Mouse (Mus musculus) liver, embryonic 15.5 days (tissue): ENCODE results near the gene Asic3. TPM values are rescaled to one million over a fixed set of nuclear protein-coding genes. Genes with fewer than 3 reads are reported as not detected.
A peak's percentile ranks its signal among the peaks of the same experiment; 100 is the strongest.

ENCODE experiments used
- ATAC-seq: fragments of 200-750 bp; cut with Nextera tagmentation; 2 replicates; pipeline ENCODE4 v1.8.0; 2017; ENCODE audit warnings: moderate number of reproducible peaks, mild to moderate bottlenecking, moderate library complexity; ENCODE audit not compliant: insufficient read depth
- H3K27ac ChIP-seq: fragments of 300-500 bp; sonication (generic); replicated peaks from 2 replicates; pipeline ENCODE4 v1.5.1; 2015; ENCODE audit warnings: mild to moderate bottlenecking, inconsistent platforms
- H3K27me3 ChIP-seq: fragments of 300-500 bp; sonication (generic); 2 replicates; pipeline ENCODE4 v1.6.1; 2015; ENCODE audit warnings: mild to moderate bottlenecking, inconsistent platforms
- H3K36me3 ChIP-seq: fragments of 300-500 bp; sonication (generic); replicated peaks from 2 replicates; pipeline ENCODE4 v1.6.1; 2015; ENCODE audit warnings: moderate library complexity, mild to moderate bottlenecking, inconsistent platforms
- H3K4me1 ChIP-seq: fragments of 300-500 bp; sonication (generic); replicated peaks from 2 replicates; pipeline ENCODE4 v1.6.1; 2015; ENCODE audit warnings: inconsistent platforms
- H3K4me2 ChIP-seq: fragments of 300-500 bp; sonication (generic); 2 replicates; pipeline ENCODE4 v1.6.1; 2015; ENCODE audit warnings: moderate library complexity, mild to moderate bottlenecking, inconsistent platforms
- H3K4me3 ChIP-seq: fragments of 300-500 bp; sonication (generic); replicated peaks from 2 replicates; pipeline ENCODE4 v1.5.1; 2015; ENCODE audit warnings: mild to moderate bottlenecking, inconsistent platforms
- H3K9ac ChIP-seq: fragments of 300-500 bp; sonication (generic); 2 replicates; pipeline ENCODE4 v1.6.1; 2015; ENCODE audit warnings: moderate library complexity, mild to moderate bottlenecking, inconsistent platforms
- H3K9me3 ChIP-seq: fragments of 300-500 bp; sonication (generic); replicated peaks from 2 replicates; pipeline ENCODE4 v1.6.1; 2016; ENCODE audit warnings: inconsistent platforms
- WGBS: fragments of 180-500 bp; shearing (Covaris S2); methylation state at CpG from one replicate; pipeline ENCODE4 v1.1.7; 2015; ENCODE audit warnings: mixed read lengths; ENCODE audit not compliant: insufficient replicate concordance; 5-methylcytosine and 5-hydroxymethylcytosine counted together
- polyA plus RNA-seq: library from polyadenylated mRNA; unstranded; fragments of >200 nt; fragmentation: Nextera tagmentation; extraction: Ambion mirVana; gene quantifications from 2 replicates; pipeline ENCODE4 v1.2.1, GENCODE M21; 2015

Asic3 gene
- not detected in 2 replicates for polyA plus RNA-seq

DNA sequence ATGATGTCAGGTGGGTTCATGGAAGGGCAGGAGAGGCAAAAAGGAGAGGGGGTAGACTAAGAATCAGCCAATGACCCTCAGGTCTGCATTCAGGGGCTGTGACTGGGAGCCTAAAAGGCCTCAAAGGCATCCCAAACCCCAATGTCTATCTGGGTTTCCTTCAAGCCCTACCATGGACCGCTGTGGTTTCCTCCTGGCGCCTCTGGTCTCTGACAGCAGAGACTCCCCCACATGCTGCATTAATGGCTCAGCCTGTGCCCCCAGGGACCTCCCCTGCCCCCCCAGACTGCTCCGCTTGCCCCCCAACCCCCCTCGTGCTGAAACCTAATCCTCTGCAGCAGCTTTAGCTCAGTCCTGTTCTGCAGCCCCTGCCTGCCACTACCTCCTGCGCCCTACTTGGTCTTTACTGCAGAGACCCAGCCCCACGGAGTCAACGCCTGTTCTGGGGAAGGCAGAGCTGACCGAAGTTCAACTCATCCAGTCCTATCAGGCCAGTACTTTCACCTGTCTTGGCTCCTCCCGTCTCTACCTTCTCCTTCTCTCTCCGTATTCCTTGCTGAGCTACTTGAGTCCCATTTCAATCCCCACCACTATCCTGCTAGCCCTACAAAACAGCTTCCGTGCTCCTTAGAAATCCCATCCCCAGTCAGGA lies at the start of gene Asic3:
Gene Asic3, plus strand, starts transcription at position 351 of the 652 bp plus-strand sequence.
- no peak for ATAC-seq
- WGBS, result 29% methylated on average over 11 of the region's 11 CpGs
- H3K4me2 ChIP-seq, result no peak within 1 kb of the TSS

DNA sequence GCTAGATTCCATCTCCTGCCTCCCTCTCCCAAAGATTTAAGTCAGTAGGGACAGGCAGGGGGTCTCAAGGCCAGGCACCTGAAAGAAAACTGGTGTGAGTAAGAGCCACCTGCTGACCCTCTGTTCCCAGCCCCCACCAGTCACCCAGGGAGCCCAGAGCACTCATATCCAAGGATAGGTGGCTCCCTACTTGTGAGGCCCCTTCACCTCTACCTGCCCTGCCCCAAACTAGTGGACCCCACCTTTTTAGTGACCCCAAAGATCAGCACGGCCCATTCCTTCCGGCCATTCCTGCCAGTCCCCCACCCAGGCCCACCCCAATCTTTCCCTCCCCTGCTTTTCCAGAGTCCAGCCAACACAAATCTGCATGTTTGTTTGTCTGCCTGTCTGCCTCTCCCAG lies 49.7 kb upstream of the Asic3 start:
- H3K4me2 ChIP-seq, result no peak overlapping the region
- no peaks in the 10 kb centered on the region for H3K36me3 ChIP-seq
- no peaks in the 10 kb centered on the region for H3K4me1 ChIP-seq
- no peaks in the 10 kb centered on the region for H3K9me3 ChIP-seq
- WGBS, result 33% methylated on average over 2 of the region's 2 CpGs
- no peak overlapping the region for H3K4me3 ChIP-seq
- no peak for ATAC-seq
- H3K27ac ChIP-seq, result no peak overlapping the region
- no peak overlapping the region for H3K9ac ChIP-seq
- H3K27me3 ChIP-seq, result peaks cover 27% of the 10 kb centered on the region; the same call in 1 of the 2 replicates

More for the DNA sequence above, at the start of gene Asic3:
- Histone ChIP-seq H3K9ac (no peak within 1 kb of the TSS), H3K27me3 (peaks cover 32% of the 10 kb centered on the region), H3K27ac (no peak within 1 kb of the TSS), H3K9me3 (no peaks in the 10 kb centered on the region), H3K36me3 (no peaks in the 10 kb centered on the region), H3K4me1 (no peaks in the 10 kb centered on the region), H3K4me3 (no peak within 1 kb of the TSS)

DNA sequence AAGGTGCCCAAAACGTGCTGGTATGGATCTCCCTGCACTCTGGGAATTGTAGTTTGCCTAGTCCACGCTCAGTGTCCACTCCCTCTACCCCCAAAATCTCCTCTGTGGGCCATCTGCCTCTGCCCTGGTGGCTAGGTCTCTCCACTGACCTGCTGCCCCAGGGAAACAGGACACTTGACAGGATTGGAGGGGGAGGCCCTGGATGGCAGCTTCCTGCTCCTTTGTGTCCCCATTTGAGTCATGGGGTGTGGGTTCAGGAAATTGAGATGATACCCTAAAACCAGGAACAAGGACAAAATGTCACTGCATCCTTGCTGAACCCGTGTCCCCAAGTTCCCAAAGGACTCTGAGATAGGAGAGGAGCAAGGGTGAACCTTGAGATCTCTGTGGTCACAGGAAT lies 49.1 kb upstream of the Asic3 start:
- no peak overlapping the region for H3K27ac ChIP-seq
- no peak overlapping the region for H3K4me2 ChIP-seq
- H3K36me3 ChIP-seq, result no peaks in the 10 kb centered on the region
- no peak overlapping the region for H3K9ac ChIP-seq
- H3K27me3 ChIP-seq, result peaks cover 27% of the 10 kb centered on the region; the same call in 1 of the 2 replicates
- H3K9me3 ChIP-seq, result no peaks in the 10 kb centered on the region
- ATAC-seq, result no peak
- 36% methylated on average over 3 of the region's 3 CpGs for WGBS
- H3K4me1 ChIP-seq, result no peaks in the 10 kb centered on the region
- no peak overlapping the region for H3K4me3 ChIP-seq

DNA sequence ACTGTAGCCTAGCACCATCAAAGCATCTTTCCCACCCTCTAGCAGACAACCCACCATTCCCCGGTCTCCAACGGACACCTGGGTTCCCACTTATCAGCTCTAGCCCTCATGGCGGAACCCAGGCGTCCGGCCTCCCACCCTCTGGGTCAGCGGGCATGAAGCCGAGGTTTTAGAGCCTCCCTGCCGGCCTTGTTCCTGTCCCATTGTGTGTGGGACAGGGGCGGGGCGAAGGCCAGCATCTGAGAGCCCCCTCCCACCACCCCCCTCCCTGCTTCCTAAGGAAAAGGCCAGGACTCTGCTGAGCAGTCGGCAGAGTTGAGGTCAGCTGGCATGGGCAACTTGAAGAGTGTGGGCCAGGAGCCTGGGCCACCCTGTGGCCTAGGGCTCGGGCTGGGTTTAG lies 48.7 kb upstream of the Asic3 start, which contains the start of gene Nos3:
Gene Nos3, plus strand, starts transcription at position 303 of the 400 bp plus-strand sequence.
- H3K9me3 ChIP-seq, result no peaks in the 10 kb centered on the region
- H3K4me3 ChIP-seq, result 0 out of 2 replicates have a peak within 1 kb of the TSS, but pooled peaks have one; percentile 2
- peak within 1 kb of the TSS; percentile 3; the same call in 1 of the 2 replicates for H3K4me2 ChIP-seq
- no peaks in the 10 kb centered on the region for H3K4me1 ChIP-seq
- no peak within 1 kb of the TSS for H3K27ac ChIP-seq
- WGBS, result 37% methylated on average over 12 of the region's 12 CpGs
- ATAC-seq, result no peak
- H3K27me3 ChIP-seq, result peaks cover 27% of the 10 kb centered on the region; the same call in 1 of the 2 replicates
- H3K9ac ChIP-seq, result no peak within 1 kb of the TSS
- H3K36me3 ChIP-seq, result no peaks in the 10 kb centered on the region

DNA sequence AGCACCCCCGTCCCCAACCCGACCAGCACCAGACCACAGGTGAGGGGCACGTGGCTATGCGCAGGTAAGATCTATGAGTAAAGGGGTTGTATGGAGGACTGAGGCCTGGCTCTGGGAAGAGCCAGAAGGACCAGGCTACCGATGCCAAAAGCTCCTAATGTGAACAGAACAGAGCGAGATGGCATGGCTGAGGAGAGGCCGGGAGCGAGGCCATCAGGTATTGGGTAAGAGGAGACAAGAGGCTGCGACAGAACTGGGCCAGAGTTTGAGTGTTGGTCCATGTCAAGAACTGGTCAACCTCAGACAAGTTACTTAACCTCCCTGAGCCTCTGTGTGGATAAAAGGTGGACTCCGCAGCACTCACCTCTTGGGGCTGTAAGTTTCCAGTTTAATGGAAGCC lies 48.2 kb upstream of the Asic3 start:
- no peak for ATAC-seq
- Histone ChIP-seq H3K4me2 (peak overlapping the region; percentile 3; the same call in 1 of the 2 replicates), H3K36me3 (no peaks in the 10 kb centered on the region), H3K27me3 (peaks cover 27% of the 10 kb centered on the region; the same call in 1 of the 2 replicates), H3K9me3 (no peaks in the 10 kb centered on the region), H3K9ac (no peak overlapping the region), H3K27ac (no peak overlapping the region), H3K4me1 (no peaks in the 10 kb centered on the region), H3K4me3 (0 out of 2 replicates have a peak overlapping the region, but pooled peaks have one; percentile 2)
- WGBS, result 49% methylated on average over 10 of the region's 10 CpGs

DNA sequence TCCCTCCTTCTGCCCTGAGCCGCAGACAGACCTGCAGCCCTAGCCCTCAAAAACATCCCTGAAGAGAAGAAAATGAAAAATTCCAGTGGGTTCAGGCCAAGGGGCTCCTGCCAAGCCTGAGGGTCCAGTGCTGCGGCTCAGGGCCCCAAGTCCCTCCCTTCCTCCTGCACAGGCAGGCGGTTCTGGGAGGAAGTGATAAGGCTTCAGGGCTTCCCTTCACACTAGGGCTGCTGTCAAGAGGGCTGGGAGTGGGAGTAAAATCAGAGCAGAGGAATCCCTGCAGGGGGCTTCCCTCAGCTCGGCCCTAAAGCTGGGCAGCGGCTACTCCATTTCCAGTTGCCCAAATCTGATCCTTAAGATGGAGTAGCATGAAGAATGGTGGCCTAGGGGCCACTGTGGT lies 47.7 kb upstream of the Asic3 start:
- Histone ChIP-seq H3K4me1 (no peaks in the 10 kb centered on the region), H3K9me3 (no peaks in the 10 kb centered on the region), H3K36me3 (no peaks in the 10 kb centered on the region), H3K27me3 (peaks cover 27% of the 10 kb centered on the region; the same call in 1 of the 2 replicates), H3K4me2 (no peak overlapping the region), H3K27ac (no peak overlapping the region), H3K4me3 (0 out of 2 replicates have a peak overlapping the region, but pooled peaks have one; percentile 2), H3K9ac (no peak overlapping the region)
- WGBS, result 7% methylated on average over 5 of the region's 5 CpGs
- ATAC-seq, result no peak

DNA sequence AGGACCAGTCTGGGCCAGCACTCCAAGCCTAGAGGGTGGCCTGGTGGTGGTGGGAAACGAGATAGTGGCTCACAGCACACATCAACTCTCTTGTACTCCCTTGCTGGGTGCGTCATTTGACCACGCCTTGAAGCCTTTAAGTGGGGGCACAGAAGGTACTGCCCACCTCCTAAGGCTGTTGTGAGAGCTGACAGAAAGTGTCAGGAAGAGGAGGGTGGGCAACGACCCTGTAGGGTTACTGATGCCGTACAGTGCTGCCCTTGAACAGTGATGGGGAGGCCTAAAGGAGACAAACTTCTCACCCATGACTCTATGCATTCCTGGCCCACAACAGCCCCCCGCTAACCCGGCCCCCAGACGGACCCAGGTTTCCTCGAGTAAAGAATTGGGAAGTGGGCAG lies 46.8 kb upstream of the Asic3 start:
- no peak overlapping the region for H3K27ac ChIP-seq
- H3K4me1 ChIP-seq, result no peaks in the 10 kb centered on the region
- 42% methylated on average over 9 of the region's 9 CpGs for WGBS
- H3K36me3 ChIP-seq, result no peaks in the 10 kb centered on the region
- ATAC-seq, result no peak
- no peaks in the 10 kb centered on the region for H3K9me3 ChIP-seq
- H3K9ac ChIP-seq, result no peak overlapping the region
- H3K4me3 ChIP-seq, result no peak overlapping the region
- H3K27me3 ChIP-seq, result peaks cover 27% of the 10 kb centered on the region; the same call in 1 of the 2 replicates
- H3K4me2 ChIP-seq, result no peak overlapping the region

DNA sequence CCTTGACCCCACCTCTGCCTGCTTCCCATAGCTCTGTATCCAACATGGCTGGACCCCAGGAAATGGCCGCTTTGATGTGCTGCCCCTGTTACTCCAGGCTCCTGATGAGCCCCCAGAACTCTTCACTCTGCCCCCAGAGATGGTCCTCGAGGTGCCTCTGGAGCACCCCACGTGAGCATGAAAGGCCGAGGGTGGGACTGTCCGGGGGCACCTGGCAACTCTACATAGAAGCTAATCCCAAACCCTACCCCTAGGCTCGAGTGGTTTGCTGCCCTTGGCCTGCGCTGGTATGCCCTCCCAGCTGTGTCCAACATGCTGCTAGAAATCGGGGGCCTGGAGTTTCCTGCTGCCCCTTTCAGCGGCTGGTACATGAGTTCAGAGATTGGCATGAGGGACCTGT lies 43.4 kb upstream of the Asic3 start:
- Histone ChIP-seq H3K27me3 (peaks cover 17% of the 10 kb centered on the region; the same call in 1 of the 2 replicates), H3K27ac (no peak overlapping the region)

DNA sequence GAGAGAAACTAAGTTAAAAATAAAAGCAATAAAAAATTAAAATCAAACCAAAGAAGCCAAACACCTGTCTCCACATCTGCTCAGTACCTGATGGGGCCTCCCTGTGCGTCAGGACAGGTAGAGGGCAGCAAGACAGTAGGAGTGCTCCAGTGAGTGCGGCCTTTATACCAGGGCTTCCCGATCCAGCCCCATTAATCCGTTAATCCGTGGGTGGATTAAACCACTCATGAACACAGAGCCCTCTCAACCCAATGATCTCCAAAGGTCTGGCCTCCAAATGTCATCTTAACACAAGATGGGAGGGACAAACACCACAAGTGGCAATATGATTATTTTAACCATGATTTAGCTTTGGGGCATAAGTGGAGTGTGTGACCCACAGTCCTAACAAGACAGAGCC lies 39.4 kb upstream of the Asic3 start:
- no peak overlapping the region for H3K4me2 ChIP-seq
- no peaks in the 10 kb centered on the region for H3K36me3 ChIP-seq
- H3K27ac ChIP-seq, result no peak overlapping the region
- no peak overlapping the region for H3K9ac ChIP-seq
- no peaks in the 10 kb centered on the region for H3K9me3 ChIP-seq
- no peak for ATAC-seq
- H3K27me3 ChIP-seq, result peaks cover 11% of the 10 kb centered on the region; the same call in 1 of the 2 replicates
- 74% methylated on average over 5 of the region's 5 CpGs for WGBS
- H3K4me3 ChIP-seq, result no peak overlapping the region
- no peaks in the 10 kb centered on the region for H3K4me1 ChIP-seq

More for the DNA sequence above, 43.4 kb upstream of the Asic3 start:
- no peaks in the 10 kb centered on the region for H3K4me1 ChIP-seq
- no peaks in the 10 kb centered on the region for H3K9me3 ChIP-seq
- ATAC-seq, result no peak
- no peaks in the 10 kb centered on the region for H3K36me3 ChIP-seq
- H3K4me3 ChIP-seq, result no peak overlapping the region
- 70% methylated on average over 9 of the region's 9 CpGs for WGBS
- no peak overlapping the region for H3K4me2 ChIP-seq
- no peak overlapping the region for H3K9ac ChIP-seq

DNA sequence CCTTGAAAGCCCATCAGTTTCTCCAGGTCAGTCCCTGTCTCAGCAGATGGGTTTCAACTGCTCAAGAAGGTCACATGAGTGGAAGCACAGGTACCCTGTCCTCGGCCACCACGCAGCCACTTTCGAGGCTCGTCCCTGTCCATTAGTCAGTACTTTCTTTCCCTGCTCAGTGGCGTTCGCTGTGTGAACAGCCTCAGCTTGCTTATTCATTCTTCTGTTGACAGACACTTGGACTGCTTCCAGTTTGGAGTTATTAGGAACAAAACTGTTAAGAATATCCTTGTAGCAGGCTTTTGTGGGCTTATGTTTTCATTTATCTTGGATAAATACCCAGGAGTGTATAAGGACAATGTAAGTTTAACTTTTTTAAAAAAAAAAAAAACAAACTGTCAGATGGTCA lies 39.0 kb upstream of the Asic3 start:
- Histone ChIP-seq H3K9ac (no peak overlapping the region), H3K27ac (no peak overlapping the region), H3K27me3 (peaks cover 11% of the 10 kb centered on the region; the same call in 1 of the 2 replicates), H3K9me3 (no peaks in the 10 kb centered on the region), H3K4me2 (no peak overlapping the region), H3K36me3 (no peaks in the 10 kb centered on the region), H3K4me3 (no peak overlapping the region), H3K4me1 (no peaks in the 10 kb centered on the region)
- ATAC-seq, result no peak
- WGBS, result 70% methylated on average over 6 of the region's 6 CpGs

DNA sequence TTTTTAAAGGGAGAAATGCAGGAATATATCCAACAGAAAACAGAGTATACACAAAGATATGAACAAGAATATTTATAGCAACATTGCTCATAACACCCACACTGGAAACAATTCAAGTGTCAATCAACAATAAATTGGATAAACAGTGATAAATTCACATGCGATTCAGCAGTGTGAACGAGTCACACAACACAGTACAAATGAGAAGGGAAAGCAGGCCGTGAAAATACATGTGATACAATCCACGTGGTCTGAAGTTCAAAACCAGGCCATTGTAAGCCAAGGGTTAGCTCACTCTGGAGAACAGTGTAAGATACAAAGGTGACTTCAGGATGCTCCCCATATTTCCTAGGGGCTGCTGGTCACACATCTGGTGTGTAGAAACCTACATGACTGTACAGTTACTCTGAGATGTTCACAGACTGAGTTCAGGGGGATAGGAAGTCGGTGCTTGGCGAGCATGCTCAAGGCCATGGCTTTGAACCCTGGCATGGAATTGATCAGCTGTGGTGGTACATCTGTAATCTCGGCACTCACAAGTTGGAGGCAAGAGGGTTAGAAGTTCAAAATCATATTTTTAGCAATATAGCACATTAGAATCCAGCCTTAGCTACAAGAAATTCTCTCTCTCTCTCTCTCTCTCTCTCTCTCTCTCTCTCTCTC lies 38.4 kb upstream of the Asic3 start:
- Histone ChIP-seq H3K27ac (no peak overlapping the region), H3K4me1 (no peaks in the 10 kb centered on the region), H3K9me3 (no peaks in the 10 kb centered on the region), H3K4me2 (no peak overlapping the region), H3K27me3 (peaks cover 11% of the 10 kb centered on the region; the same call in 1 of the 2 replicates), H3K4me3 (no peak overlapping the region), H3K36me3 (no peaks in the 10 kb centered on the region), H3K9ac (no peak overlapping the region)
- ATAC-seq, result no peak
- WGBS, result 57% methylated on average over 7 of the region's 7 CpGs
